Mouse (Mus musculus) Patski (cell line): ENCODE results near the gene Gm21915. TPM values are rescaled to one million over a fixed set of nuclear protein-coding genes. Genes with fewer than 3 reads are reported as not detected.

ENCODE experiments used
- ATAC-seq: fragments of 100-300 bp; one replicate; pipeline ENCODE4 v1.8.0; 2021
- CTCF ChIA-PET: fragments of 350-600 bp; sonication (Branson Sonifier 250); formaldehyde crosslinking; loops from one replicate; lab custom pipeline; 2022; ENCODE audit warnings: inconsistent platforms; lab: Charles Lee
- POLR2A ChIA-PET: fragments of 350-600 bp; sonication (Branson Sonifier 250); formaldehyde crosslinking; loops from one replicate; lab custom pipeline; 2022; ENCODE audit warnings: antibody characterized with exemption, inconsistent platforms; lab: Charles Lee
- DNase-seq: peaks from one replicate; pipeline ENCODE4 v3.0.0-alpha.2; 2011; ENCODE audit warnings: low read depth, low spot score
- H3K27me3 ChIP-seq: fragments of 371-371 bp; one replicate; pipeline ENCODE4 v1.5.1; 2021
- CTCF ChIP-seq: fragments of 100-300 bp; IDR thresholded peaks from one replicate; pipeline ENCODE4 v1.5.1; 2021
- in situ Hi-C: fragments of 300-500 bp; cut with MboI; formaldehyde crosslinking; loops from 3 replicates; pipeline ENCODE4 v1.11.1; 2018; ENCODE audit warnings: low pct_unique_long_range_greater_than_20kb, mixed read lengths
- polyA plus RNA-seq: library from polyadenylated mRNA; unstranded; gene quantifications from one replicate; pipeline ENCODE4 v1.2.3, GENCODE M21; 2021

Gm21915 gene
- not detected for polyA plus RNA-seq

- no peak for TF ChIP-seq CTCF
- ChIA-PET POLR2A (no interaction called here), CTCF (interaction anchor here (0.6 kb wide), 1 partner anchor 1071 kb away, joined by 3 read pairs; no protein-coding TSS in a partner anchor)
- peaks cover 31% of the 10 kb centered on the region for H3K27me3 ChIP-seq
- no peak for ATAC-seq
- no peak for DNase-seq
- in situ Hi-C loops: loop anchor here (5.0 kb wide), 1 partner anchor 42 kb away; no protein-coding TSS in a partner anchor
Observed at GRCm38 (mm10) chr9:40670313-40670712, at the start of gene Gm21915. Gm21915 (plus strand) TSS chr9:40670613.

- POLR2A ChIA-PET: no interaction called here
- TF ChIP-seq CTCF: no peak
- ATAC-seq (no peak), DNase-seq (no peak)
- no peaks in the 10 kb centered on the region for H3K27me3 ChIP-seq
- in situ Hi-C loops: no loop called here
- CTCF ChIA-PET: no interaction called here
Observed at GRCm38 (mm10) chr9:40622265-40622664, 48.1 kb upstream of the Gm21915 start.

- in situ Hi-C loops: no loop called here
- no peak for TF ChIP-seq CTCF
- no peaks in the 10 kb centered on the region for H3K27me3 ChIP-seq
- ChIA-PET CTCF (no interaction called here), POLR2A (no interaction called here)
- no peak for DNase-seq
- ATAC-seq: no peak
Observed at GRCm38 (mm10) chr9:40622793-40623192, 47.6 kb upstream of the Gm21915 start.

GRCm38 (mm10) chr9:40625341-40625740 lies 45.1 kb upstream of the Gm21915 start:
- ATAC-seq (no peak), DNase-seq (no peak)
- in situ Hi-C loops: loop anchor here (5.0 to 25.0 kb wide), 2 partner anchors 127 to 562 kb away; no protein-coding TSS in a partner anchor
- ChIA-PET CTCF (interaction anchor here (1.0 to 6.4 kb wide), 6 partner anchors 8 to 132 kb away, joined by 3 to 47 read pairs (median 4); no protein-coding TSS in a partner anchor), POLR2A (no interaction called here)
- H3K27me3 ChIP-seq: no peaks in the 10 kb centered on the region
- no peak for TF ChIP-seq CTCF

GRCm38 (mm10) chr9:40626566-40626965 lies 43.8 kb upstream of the Gm21915 start:
- DNase-seq (no peak), ATAC-seq (no peak)
- in situ Hi-C loops: loop anchor here (5.0 to 25.0 kb wide), 2 partner anchors 126 to 561 kb away; no protein-coding TSS in a partner anchor
- CTCF ChIA-PET: interaction anchor here (1.2 to 6.4 kb wide), 6 partner anchors 9 to 138 kb away, joined by 3 to 47 read pairs (median 10); no protein-coding TSS in a partner anchor
- H3K27me3 ChIP-seq: no peaks in the 10 kb centered on the region
- POLR2A ChIA-PET: no interaction called here
- TF ChIP-seq CTCF: no peak

GRCm38 (mm10) chr9:40627146-40627713 lies 43.2 kb upstream of the Gm21915 start:
- POLR2A ChIA-PET: no interaction called here
- in situ Hi-C loops: loop anchor here (5.0 to 25.0 kb wide), 2 partner anchors 125 to 560 kb away; no protein-coding TSS in a partner anchor
- TF ChIP-seq CTCF: no peak
- no peak for DNase-seq
- no peak for ATAC-seq
- no peaks in the 10 kb centered on the region for H3K27me3 ChIP-seq
- CTCF ChIA-PET: interaction anchor here (1.5 to 6.4 kb wide), 5 partner anchors 10 to 137 kb away, joined by 3 to 47 read pairs (median 18); no protein-coding TSS in a partner anchor

GRCm38 (mm10) chr9:40628130-40629069 lies 42.0 kb upstream of the Gm21915 start:
- no peaks in the 10 kb centered on the region for H3K27me3 ChIP-seq
- ATAC-seq (peak; percentile 92), DNase-seq (no peak)
- ChIA-PET CTCF (interaction anchor here (0.8 to 6.4 kb wide), 8 partner anchors 8 to 170 kb away, joined by 3 to 47 read pairs (median 7); no protein-coding TSS in a partner anchor), POLR2A (no interaction called here)
- in situ Hi-C loops: loop anchor here (5.0 to 25.0 kb wide), 2 partner anchors 124 to 559 kb away; no protein-coding TSS in a partner anchor
- peak; percentile 83 for TF ChIP-seq CTCF

- CTCF ChIA-PET: interaction anchor here (2.6 to 6.4 kb wide), 2 partner anchors 12 to 121 kb away, joined by 14 to 47 read pairs; no protein-coding TSS in a partner anchor
- no peak for ATAC-seq
Observed at GRCm38 (mm10) chr9:40629441-40629840, 41.0 kb upstream of the Gm21915 start.

GRCm38 (mm10) chr9:40631101-40631500 lies 39.3 kb upstream of the Gm21915 start:
- ATAC-seq: no peak
- no peak for DNase-seq
- TF ChIP-seq CTCF: no peak
- no peaks in the 10 kb centered on the region for H3K27me3 ChIP-seq
- CTCF ChIA-PET: interaction anchor here (0.5 to 2.6 kb wide), 4 partner anchors 119 to 174 kb away, joined by 3 to 14 read pairs (median 3); no protein-coding TSS in a partner anchor
- POLR2A ChIA-PET: no interaction called here
- in situ Hi-C loops: loop anchor here (25.0 kb wide), 1 partner anchor 556 kb away; no protein-coding TSS in a partner anchor

More at GRCm38 (mm10) chr9:40629441-40629840, 41.0 kb upstream of the Gm21915 start:
- POLR2A ChIA-PET: no interaction called here
- no peak for DNase-seq
- TF ChIP-seq CTCF: no peak
- no peaks in the 10 kb centered on the region for H3K27me3 ChIP-seq
- in situ Hi-C loops: loop anchor here (5.0 to 25.0 kb wide), 2 partner anchors 123 to 558 kb away; no protein-coding TSS in a partner anchor

GRCm38 (mm10) chr9:40631505-40631904 lies 38.9 kb upstream of the Gm21915 start:
- no peak for ATAC-seq
- ChIA-PET POLR2A (no interaction called here), CTCF (interaction anchor here (1.0 to 2.6 kb wide), 3 partner anchors 119 to 173 kb away, joined by 3 to 14 read pairs (median 3); no protein-coding TSS in a partner anchor)
- in situ Hi-C loops: loop anchor here (25.0 kb wide), 1 partner anchor 556 kb away; no protein-coding TSS in a partner anchor
- no peak for TF ChIP-seq CTCF
- no peak for DNase-seq
- H3K27me3 ChIP-seq: no peaks in the 10 kb centered on the region
